Mouse (Mus musculus): ENCODE measurements around the gene Myo1b. TPM values are rescaled to one million over a fixed set of nuclear protein-coding genes. Genes with fewer than 3 reads are reported as not detected.

The Myo1b gene
- polyA plus RNA-seq, 1 experiment from 2014 or later: 69.9 TPM

- H3K27ac ChIP-seq (ENCODE audit: low read depth): no peak overlapping the region
- 65% methylated on average over 5 of the region's 5 CpGs for WGBS
Observed at GRCm38 (mm10) chr1:51930584-51930983, 14.7 kb upstream of the Myo1b start.

GRCm38 (mm10) chr1:51929557-51929956 lies 13.7 kb upstream of the Myo1b start:
- H3K27ac ChIP-seq (ENCODE audit: low read depth): no peak overlapping the region
- H3K9ac ChIP-seq (ENCODE audit: low read length): no peak overlapping the region
- H3K4me3 ChIP-seq (ENCODE audit: low read depth, low read length): no peak overlapping the region
- no peaks in the 10 kb centered on the region for H3K9me3 ChIP-seq (ENCODE audit: control insufficient read depth, low read length)
- no peak overlapping the region for H3K4me2 ChIP-seq (ENCODE audit: low read length)
- H3K27me3 ChIP-seq (replicated peaks; ENCODE audit: control insufficient read depth, insufficient read depth, low read length): no peaks in the 10 kb centered on the region
- DNase-seq (ENCODE audit: low spot score) (no peak), ATAC-seq (replicated peaks; ENCODE audit: low FRiP score, low TSS enrichment, low read depth) (no peak)
- WGBS: 50% methylated on average over 3 of the region's 3 CpGs
- H3K36me3 ChIP-seq (ENCODE audit: control insufficient read depth, insufficient read depth, low read length): no peaks in the 10 kb centered on the region
- no peaks in the 10 kb centered on the region for H3K4me1 ChIP-seq (replicated peaks; ENCODE audit: control insufficient read depth, insufficient read depth, low read length)

More at GRCm38 (mm10) chr1:51930584-51930983, 14.7 kb upstream of the Myo1b start:
- Histone ChIP-seq H3K36me3 (ENCODE audit: control insufficient read depth, insufficient read depth, low read length) (no peaks in the 10 kb centered on the region), H3K27me3 (replicated peaks; ENCODE audit: control insufficient read depth, insufficient read depth, low read length) (no peaks in the 10 kb centered on the region), H3K4me2 (ENCODE audit: low read length) (no peak overlapping the region), H3K4me3 (ENCODE audit: low read depth, low read length) (no peak overlapping the region), H3K9me3 (ENCODE audit: control insufficient read depth, low read length) (no peaks in the 10 kb centered on the region), H3K9ac (ENCODE audit: low read length) (no peak overlapping the region), H3K4me1 (replicated peaks; ENCODE audit: control insufficient read depth, insufficient read depth, low read length) (no peaks in the 10 kb centered on the region)
- DNase-seq (ENCODE audit: low spot score) (peak; percentile 49), ATAC-seq (replicated peaks; ENCODE audit: low FRiP score, low TSS enrichment, low read depth) (no peak)

GRCm38 (mm10) chr1:51922820-51923219 lies 6.9 kb upstream of the Myo1b start:
- Histone ChIP-seq H3K4me3 (ENCODE audit: low read depth, low read length) (no peak overlapping the region), H3K4me1 (replicated peaks; ENCODE audit: control insufficient read depth, insufficient read depth, low read length) (no peaks in the 10 kb centered on the region), H3K27ac (ENCODE audit: low read depth) (no peak overlapping the region), H3K9ac (ENCODE audit: low read length) (no peak overlapping the region), H3K36me3 (ENCODE audit: control insufficient read depth, insufficient read depth, low read length) (no peaks in the 10 kb centered on the region), H3K9me3 (ENCODE audit: control insufficient read depth, low read length) (no peaks in the 10 kb centered on the region), H3K4me2 (ENCODE audit: low read length) (peak overlapping the region; percentile 27), H3K27me3 (replicated peaks; ENCODE audit: control insufficient read depth, insufficient read depth, low read length) (no peaks in the 10 kb centered on the region)
- 18% methylated on average over 12 of the region's 12 CpGs for WGBS
- DNase-seq (ENCODE audit: low spot score): no peak
- 0 out of 2 replicates have a peak, but pooled peaks have one; percentile 76 for ATAC-seq (replicated peaks; ENCODE audit: low FRiP score, low TSS enrichment, low read depth)

GRCm38 (mm10) chr1:51916276-51916675 lies 405 bp upstream of the Myo1b start:
- WGBS: 49% methylated on average over 5 of the region's 5 CpGs
- H3K9ac ChIP-seq (ENCODE audit: low read length): no peak overlapping the region

GRCm38 (mm10) chr1:51915051-51915575 lies 758 bp downstream of the Myo1b start:
- ATAC-seq (replicated peaks; ENCODE audit: low FRiP score, low TSS enrichment, low read depth) (peak; percentile 85), DNase-seq (ENCODE audit: low spot score) (peak; percentile 93)
- Histone ChIP-seq H3K9me3 (ENCODE audit: control insufficient read depth, low read length) (no peaks in the 10 kb centered on the region), H3K4me2 (ENCODE audit: low read length) (peak overlapping the region; percentile 54), H3K27me3 (replicated peaks; ENCODE audit: control insufficient read depth, insufficient read depth, low read length) (no peaks in the 10 kb centered on the region), H3K27ac (ENCODE audit: low read depth) (peak overlapping the region; percentile 73), H3K4me1 (replicated peaks; ENCODE audit: control insufficient read depth, insufficient read depth, low read length) (peaks cover 14% of the 10 kb centered on the region), H3K9ac (ENCODE audit: low read length) (peak overlapping the region; percentile 85), H3K4me3 (ENCODE audit: low read depth, low read length) (peak overlapping the region; percentile 53), H3K36me3 (ENCODE audit: control insufficient read depth, insufficient read depth, low read length) (0 out of 2 replicates have a peak, but pooled peaks cover 3% of the 10 kb centered on the region)
- under 1% methylated on average over 33 of the region's 33 CpGs for WGBS

More at GRCm38 (mm10) chr1:51916276-51916675, 405 bp upstream of the Myo1b start:
- peaks cover 14% of the 10 kb centered on the region for H3K4me1 ChIP-seq (replicated peaks; ENCODE audit: control insufficient read depth, insufficient read depth, low read length)
- ATAC-seq (replicated peaks; ENCODE audit: low FRiP score, low TSS enrichment, low read depth) (0 out of 2 replicates have a peak, but pooled peaks have one; percentile 18), DNase-seq (ENCODE audit: low spot score) (no peak)
- no peak overlapping the region for H3K27ac ChIP-seq (ENCODE audit: low read depth)
- H3K36me3 ChIP-seq (ENCODE audit: control insufficient read depth, insufficient read depth, low read length): 0 out of 2 replicates have a peak, but pooled peaks cover under 1% of the 10 kb centered on the region
- peak overlapping the region; percentile 53 for H3K4me3 ChIP-seq (ENCODE audit: low read depth, low read length)
- H3K27me3 ChIP-seq (replicated peaks; ENCODE audit: control insufficient read depth, insufficient read depth, low read length): no peaks in the 10 kb centered on the region
- peak overlapping the region; percentile 54 for H3K4me2 ChIP-seq (ENCODE audit: low read length)
- no peaks in the 10 kb centered on the region for H3K9me3 ChIP-seq (ENCODE audit: control insufficient read depth, low read length)

- Histone ChIP-seq H3K27ac (ENCODE audit: low read depth) (no peak overlapping the region), H3K4me3 (ENCODE audit: low read depth, low read length) (peak overlapping the region; percentile 53), H3K27me3 (replicated peaks; ENCODE audit: control insufficient read depth, insufficient read depth, low read length) (no peaks in the 10 kb centered on the region), H3K9me3 (ENCODE audit: control insufficient read depth, low read length) (no peaks in the 10 kb centered on the region), H3K4me1 (replicated peaks; ENCODE audit: control insufficient read depth, insufficient read depth, low read length) (peaks cover 14% of the 10 kb centered on the region), H3K9ac (ENCODE audit: low read length) (no peak overlapping the region), H3K36me3 (ENCODE audit: control insufficient read depth, insufficient read depth, low read length) (0 out of 2 replicates have a peak, but pooled peaks cover 3% of the 10 kb centered on the region), H3K4me2 (ENCODE audit: low read length) (peak overlapping the region; percentile 54)
- DNase-seq (ENCODE audit: low spot score) (no peak), ATAC-seq (replicated peaks; ENCODE audit: low FRiP score, low TSS enrichment, low read depth) (no peak)
- WGBS: 72% methylated on average over 3 of the region's 3 CpGs
Observed at GRCm38 (mm10) chr1:51914095-51914494, 1.8 kb downstream of the Myo1b start.

GRCm38 (mm10) chr1:51913071-51913814 lies 2.6 kb downstream of the Myo1b start:
- H3K27me3 ChIP-seq (replicated peaks; ENCODE audit: control insufficient read depth, insufficient read depth, low read length): no peaks in the 10 kb centered on the region
- DNase-seq (ENCODE audit: low spot score): no peak
- 0 out of 2 replicates have a peak, but pooled peaks cover 3% of the 10 kb centered on the region for H3K36me3 ChIP-seq (ENCODE audit: control insufficient read depth, insufficient read depth, low read length)
- H3K9ac ChIP-seq (ENCODE audit: low read length): no peak overlapping the region
- no peak overlapping the region for H3K4me3 ChIP-seq (ENCODE audit: low read depth, low read length)
- no peaks in the 10 kb centered on the region for H3K9me3 ChIP-seq (ENCODE audit: control insufficient read depth, low read length)
- H3K27ac ChIP-seq (ENCODE audit: low read depth): no peak overlapping the region
- peak overlapping the region; percentile 54; the same call in 1 of the 2 replicates for H3K4me2 ChIP-seq (ENCODE audit: low read length)
- ATAC-seq (replicated peaks; ENCODE audit: low FRiP score, low TSS enrichment, low read depth): no peak
- WGBS: 63% methylated on average over 14 of the region's 14 CpGs
- H3K4me1 ChIP-seq (replicated peaks; ENCODE audit: control insufficient read depth, insufficient read depth, low read length): peaks cover 20% of the 10 kb centered on the region

- Histone ChIP-seq H3K4me3 (ENCODE audit: low read depth, low read length) (no peak overlapping the region), H3K4me2 (ENCODE audit: low read length) (no peak overlapping the region), H3K36me3 (ENCODE audit: control insufficient read depth, insufficient read depth, low read length) (0 out of 2 replicates have a peak, but pooled peaks cover 3% of the 10 kb centered on the region), H3K9ac (ENCODE audit: low read length) (no peak overlapping the region), H3K27ac (ENCODE audit: low read depth) (no peak overlapping the region), H3K27me3 (replicated peaks; ENCODE audit: control insufficient read depth, insufficient read depth, low read length) (no peaks in the 10 kb centered on the region), H3K9me3 (ENCODE audit: control insufficient read depth, low read length) (no peaks in the 10 kb centered on the region), H3K4me1 (replicated peaks; ENCODE audit: control insufficient read depth, insufficient read depth, low read length) (peaks cover 34% of the 10 kb centered on the region)
- DNase-seq (ENCODE audit: low spot score): no peak
- ATAC-seq (replicated peaks; ENCODE audit: low FRiP score, low TSS enrichment, low read depth): no peak
- 42% methylated on average over 4 of the region's 4 CpGs for WGBS
Observed at GRCm38 (mm10) chr1:51911331-51911730, 4.5 kb downstream of the Myo1b start.
